Mouse (Mus musculus) heart, postnatal 0 days (tissue): ENCODE data around the gene Gimap3. TPM values are rescaled to one million over a fixed set of nuclear protein-coding genes. Genes with fewer than 3 reads are reported as not detected.

Experiments used
- ATAC-seq: fragments of 200-750 bp; cut with Nextera tagmentation; 2 replicates; pipeline ENCODE4 v1.8.0; 2017; ENCODE audit warnings: low read depth, moderate number of reproducible peaks, moderate library complexity; ENCODE audit not compliant: insufficient read depth
- DNase-seq: peaks from one replicate; pipeline ENCODE4 v3.0.0-alpha.2; 2016; ENCODE audit warnings: low spot score
- H3K27ac ChIP-seq: fragments of 300-500 bp; sonication (generic); 2 replicates; pipeline ENCODE4 v1.5.1; 2014; ENCODE audit warnings: low read depth, mild to moderate bottlenecking
- H3K27me3 ChIP-seq: fragments of 300-500 bp; sonication (generic); 2 replicates; pipeline ENCODE4 v1.6.1; 2014; ENCODE audit warnings: low read length, mixed read lengths; ENCODE audit not compliant: control insufficient read depth, insufficient read depth
- H3K36me3 ChIP-seq: fragments of 300-500 bp; sonication (generic); replicated peaks from 2 replicates; pipeline ENCODE4 v1.6.1; 2014; ENCODE audit warnings: low read length, mixed read lengths; ENCODE audit not compliant: control insufficient read depth, insufficient read depth
- H3K4me1 ChIP-seq: fragments of 300-500 bp; sonication (generic); 2 replicates; pipeline ENCODE4 v1.6.1; 2014; ENCODE audit warnings: antibody characterized with exemption; ENCODE audit not compliant: control insufficient read depth, insufficient read depth
- H3K4me2 ChIP-seq: fragments of 300-500 bp; sonication (generic); 2 replicates; pipeline ENCODE4 v1.6.1; 2014; ENCODE audit warnings: low read depth, mild to moderate bottlenecking, low read length, moderate library complexity
- H3K4me3 ChIP-seq: fragments of 300-500 bp; sonication (generic); 2 replicates; pipeline ENCODE4 v1.5.1; 2014; ENCODE audit warnings: low read depth, low read length
- H3K9ac ChIP-seq: fragments of 300-500 bp; sonication (generic); replicated peaks from 2 replicates; pipeline ENCODE4 v1.6.1; 2014; ENCODE audit warnings: low read depth, low read length, mixed read lengths
- H3K9me3 ChIP-seq: fragments of 300-500 bp; sonication (generic); replicated peaks from 2 replicates; pipeline ENCODE4 v1.6.1; 2016; ENCODE audit warnings: low read length; ENCODE audit not compliant: control insufficient read depth
- CTCF ChIP-seq: IDR thresholded peaks from 2 replicates; pipeline ENCODE4 v1.5.1; 2016; ENCODE audit warnings: antibody characterized with exemption, control low read depth, low read depth
- EP300 ChIP-seq: IDR thresholded peaks from 2 replicates; pipeline ENCODE4 v1.6.1; 2016; ENCODE audit warnings: antibody characterized with exemption, low read depth
- WGBS: fragments of 180-500 bp; shearing (Covaris S2); extraction: QIAGEN DNeasy Blood & Tissue Kit; methylation state at CpG from one replicate; pipeline ENCODE4 v1.1.7; 2014; 5-methylcytosine and 5-hydroxymethylcytosine counted together
- polyA plus RNA-seq: library from polyadenylated mRNA; unstranded; fragments of >200 nt; fragmentation: Nextera tagmentation; extraction: Ambion mirVana; gene quantifications from 2 replicates; pipeline ENCODE4 v1.2.1, GENCODE M21; 2015
- total RNA-seq: library from RNA; depleted of rRNA; stranded (reverse); fragments of >200 nt; gene quantifications from 2 replicates; pipeline ENCODE4 v1.2.3, GENCODE M21; 2014; ENCODE audit warnings: low replicate concordance

Gene Gimap3
- total and polyA plus RNA-seq, 2 experiments from 2014 or later, result not detected

GRCm38 (mm10) chr6:48741711-48742206 lies 28.9 kb downstream of the Gimap3 start:
- Histone ChIP-seq H3K9ac (no peak overlapping the region), H3K4me2 (peak overlapping the region; percentile 54; the same call in 1 of the 2 replicates), H3K4me3 (no peak overlapping the region), H3K9me3 (no peaks in the 10 kb centered on the region), H3K27me3 (peaks cover 31% of the 10 kb centered on the region), H3K36me3 (no peaks in the 10 kb centered on the region), H3K4me1 (peaks cover 10% of the 10 kb centered on the region; the same call in 1 of the 2 replicates), H3K27ac (no peak overlapping the region)
- WGBS, result 21% methylated on average over 9 of the region's 9 CpGs
- TF ChIP-seq EP300, result no peak
- TF ChIP-seq CTCF, result no peak
- DNase-seq, result no peak
- no peak for ATAC-seq

GRCm38 (mm10) chr6:48741273-48741672 lies 29.4 kb downstream of the Gimap3 start:
- peak overlapping the region; percentile 54; the same call in 1 of the 2 replicates for H3K4me2 ChIP-seq
- H3K9me3 ChIP-seq, result no peaks in the 10 kb centered on the region
- peaks cover 31% of the 10 kb centered on the region for H3K27me3 ChIP-seq
- no peaks in the 10 kb centered on the region for H3K36me3 ChIP-seq
- peak overlapping the region; percentile 81 for H3K27ac ChIP-seq
- H3K4me1 ChIP-seq, result peaks cover 10% of the 10 kb centered on the region; the same call in 1 of the 2 replicates
- DNase-seq (no peak), ATAC-seq (no peak)
- TF ChIP-seq CTCF, result no peak
- H3K9ac ChIP-seq, result no peak overlapping the region
- no peak overlapping the region; the same call in 1 of the 2 replicates for H3K4me3 ChIP-seq
- 24% methylated on average over 3 of the region's 3 CpGs for WGBS

- Histone ChIP-seq H3K9ac (no peak overlapping the region), H3K27ac (peak overlapping the region; percentile 81), H3K4me2 (peak overlapping the region; percentile 54), H3K27me3 (peaks cover 31% of the 10 kb centered on the region), H3K9me3 (no peaks in the 10 kb centered on the region), H3K4me1 (peaks cover 10% of the 10 kb centered on the region; the same call in 1 of the 2 replicates), H3K36me3 (no peaks in the 10 kb centered on the region), H3K4me3 (peak overlapping the region; percentile 42; the same call in 1 of the 2 replicates)
- no peak for TF ChIP-seq CTCF
- no peak for TF ChIP-seq EP300
- 45% methylated on average over 3 of the region's 3 CpGs for whole genome bisulfite sequencing
- no peak for ATAC-seq
- no peak for DNase-seq
These were observed 30.0 kb downstream of the Gimap3 start for GRCm38 (mm10) chr6:48740501-48741169.

GRCm38 (mm10) chr6:48739780-48740055 lies 30.9 kb downstream of the Gimap3 start:
- Histone ChIP-seq H3K27ac (peak overlapping the region; percentile 81), H3K9me3 (no peaks in the 10 kb centered on the region), H3K4me1 (peaks cover 10% of the 10 kb centered on the region; the same call in 1 of the 2 replicates), H3K27me3 (peaks cover 31% of the 10 kb centered on the region), H3K9ac (peak overlapping the region; percentile 27; the same call in 1 of the 2 replicates), H3K4me3 (peak overlapping the region; percentile 42), H3K36me3 (no peaks in the 10 kb centered on the region), H3K4me2 (peak overlapping the region; percentile 54)
- DNase-seq (no peak), ATAC-seq (no peak)
- no peak for TF ChIP-seq EP300
- TF ChIP-seq CTCF, result no peak
- WGBS, result 67% methylated on average over 3 of the region's 3 CpGs

- H3K27ac ChIP-seq, result peak within 1 kb of the TSS; percentile 81
- H3K9ac ChIP-seq, result peak within 1 kb of the TSS; percentile 40; the same call in 1 of the 2 replicates
- WGBS, result 48% methylated on average over 15 of the region's 15 CpGs
- peak; percentile 13 for DNase-seq
- no peak for ATAC-seq
- TF ChIP-seq CTCF, result no peak
- TF ChIP-seq EP300, result no peak
- peak within 1 kb of the TSS; percentile 42 for H3K4me3 ChIP-seq
- H3K27me3 ChIP-seq, result peaks cover 30% of the 10 kb centered on the region
- H3K36me3 ChIP-seq, result no peaks in the 10 kb centered on the region
- H3K4me2 ChIP-seq, result peak within 1 kb of the TSS; percentile 54
- H3K4me1 ChIP-seq, result peaks cover 10% of the 10 kb centered on the region; the same call in 1 of the 2 replicates
- H3K9me3 ChIP-seq, result no peaks in the 10 kb centered on the region
These were observed 31.5 kb downstream of the Gimap3 start, which contains the start of gene Gimap1 for GRCm38 (mm10) chr6:48738961-48739779. TSS of gene Gimap1 (plus strand) at chr6:48739054.
